Mouse (Mus musculus) adrenal gland, adult 2 months (tissue): Measurements from ENCODE around the gene Agbl1. TPM values are rescaled to one million over a fixed set of nuclear protein-coding genes. Genes with fewer than 3 reads are reported as not detected.
"Not testable (repeated sequence)": the region's sequence is repeated elsewhere in the genome, so short reads cannot be mapped to it uniquely, and the experiment has no call there.

ENCODE experiments used
- DNase-seq: peaks from one replicate; pipeline ENCODE4 v3.0.0; 2021
- long read RNA-seq: library from polyadenylated mRNA; stranded (forward); transcript quantifications from one replicate; pipeline ENCODE4 v2.0.0, GENCODE M21; 2021
- polyA plus RNA-seq: library from polyadenylated mRNA; depleted of rRNA; stranded (reverse); fragments of >200 nt; gene quantifications from 2 replicates; pipeline ENCODE4 v1.2.3, GENCODE M21; 2012; rRNA removed
- total RNA-seq, 2 experiments: library from RNA; stranded (reverse); gene quantifications; 2 replicates each; pipeline ENCODE4 v1.2.3; 2021

Agbl1 gene
- total RNA-seq: not detected
- polyA plus RNA-seq: not detected in 2 replicates
- long read RNA-seq: 0 reads

DNA sequence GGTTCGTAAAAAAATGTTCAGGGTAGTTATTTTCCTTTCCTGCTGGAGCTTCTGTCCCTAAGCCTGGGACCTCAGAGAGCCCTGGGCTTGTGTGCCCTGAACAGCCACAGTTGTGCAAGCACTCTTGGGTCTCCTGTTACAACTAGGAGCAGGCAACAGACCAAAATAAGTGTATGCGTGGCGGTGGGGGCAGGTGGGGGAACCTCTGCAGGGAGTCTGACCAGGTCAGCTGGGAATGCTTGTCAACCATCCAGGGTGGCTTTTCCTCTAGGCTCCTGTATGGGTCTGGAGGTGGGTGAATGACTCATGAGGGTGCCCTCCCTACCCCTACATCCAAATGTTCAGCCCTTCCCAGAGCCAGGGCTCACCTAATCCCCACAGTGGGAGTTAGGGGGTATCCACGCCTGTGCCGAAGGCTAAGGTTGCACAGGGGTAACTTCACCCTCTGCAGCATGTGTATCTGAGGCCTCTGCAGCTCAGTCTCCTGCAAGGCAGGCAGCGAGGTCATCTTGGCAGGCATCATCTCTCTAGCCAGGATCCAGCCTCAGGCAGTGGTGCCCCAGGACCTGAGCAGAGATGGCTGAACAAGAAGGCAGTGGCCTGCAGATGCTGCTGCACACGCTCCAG is at the start of gene Agbl1:
TSS of gene Agbl1 (plus strand) at position 577 of the 627 bp plus-strand sequence.
- DNase-seq: no peak

DNA sequence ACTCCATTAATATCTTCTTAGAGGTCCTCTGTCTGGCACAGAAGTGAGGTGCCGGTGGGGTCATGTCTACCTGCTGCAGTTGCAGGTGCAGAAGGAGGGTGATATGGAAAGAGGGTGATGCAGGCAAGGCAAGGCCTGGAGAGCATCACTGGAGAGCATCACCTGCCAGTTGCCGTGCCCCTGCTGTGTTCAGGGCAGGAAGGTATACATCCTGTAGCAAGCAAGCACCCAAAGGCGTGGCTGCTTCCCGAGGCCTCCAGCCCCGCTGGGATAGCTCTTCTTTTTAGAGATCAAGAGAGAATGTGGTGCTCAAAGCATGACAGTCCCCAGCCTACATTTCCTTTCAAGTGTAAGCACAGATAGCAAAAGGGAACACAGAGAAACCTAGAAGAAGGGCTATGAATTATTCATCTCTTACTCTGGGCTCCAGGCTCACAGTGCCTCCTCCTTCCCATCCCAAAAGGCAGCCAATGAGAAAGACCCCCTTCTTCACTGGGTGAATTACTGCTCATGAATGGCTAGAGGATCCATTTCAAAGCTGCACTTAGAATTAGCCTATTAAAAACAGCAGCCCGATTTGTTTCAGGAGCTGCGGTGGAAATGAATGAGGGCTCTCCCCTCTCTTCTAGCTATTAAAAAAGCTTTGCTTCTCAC is 44.6 kb upstream of the Agbl1 start:
- no peak for DNase-seq

DNA sequence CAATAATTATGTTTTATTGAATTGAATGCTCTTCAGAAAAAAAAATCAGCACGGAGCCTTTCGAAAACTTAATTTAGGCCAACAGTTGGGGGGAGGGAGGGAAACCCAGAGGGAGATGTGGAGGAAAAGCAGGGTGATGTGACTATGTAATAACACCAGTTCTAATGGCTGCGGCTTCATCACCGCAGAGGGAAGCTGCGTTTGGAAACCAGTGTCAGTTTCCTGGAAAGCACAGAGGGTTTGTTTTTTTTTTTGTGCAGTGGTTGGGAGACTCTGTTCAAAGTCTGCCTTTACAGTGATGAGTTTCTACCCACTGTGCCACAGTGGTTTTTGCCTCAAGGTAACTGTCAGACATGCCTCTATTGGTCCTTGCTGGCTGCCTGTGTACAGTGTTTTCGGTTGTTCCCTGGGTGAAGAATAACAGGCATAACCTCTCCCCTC is 44.0 kb upstream of the Agbl1 start:
- no peak for DNase-seq

DNA sequence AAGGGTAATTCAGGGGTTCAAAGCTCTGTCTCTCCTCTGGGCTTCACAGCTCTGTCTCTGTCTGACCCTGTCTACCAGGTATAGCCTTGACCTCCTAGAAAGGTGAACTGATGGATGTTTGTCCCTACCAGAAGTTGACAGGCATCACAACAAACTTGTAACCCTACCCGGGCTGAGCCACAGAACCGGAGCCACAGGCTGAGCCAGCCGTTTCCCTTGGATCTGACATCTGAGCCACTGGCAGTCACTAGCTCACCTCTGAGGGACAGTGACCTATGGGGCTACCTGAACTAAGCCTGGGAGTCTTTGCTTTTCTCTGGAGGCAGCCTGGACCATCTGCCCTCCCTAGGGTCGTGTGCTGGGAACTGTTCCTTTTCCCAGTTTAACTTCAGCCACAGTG is 11.1 kb upstream of the Agbl1 start:
- no peak for DNase-seq

DNA sequence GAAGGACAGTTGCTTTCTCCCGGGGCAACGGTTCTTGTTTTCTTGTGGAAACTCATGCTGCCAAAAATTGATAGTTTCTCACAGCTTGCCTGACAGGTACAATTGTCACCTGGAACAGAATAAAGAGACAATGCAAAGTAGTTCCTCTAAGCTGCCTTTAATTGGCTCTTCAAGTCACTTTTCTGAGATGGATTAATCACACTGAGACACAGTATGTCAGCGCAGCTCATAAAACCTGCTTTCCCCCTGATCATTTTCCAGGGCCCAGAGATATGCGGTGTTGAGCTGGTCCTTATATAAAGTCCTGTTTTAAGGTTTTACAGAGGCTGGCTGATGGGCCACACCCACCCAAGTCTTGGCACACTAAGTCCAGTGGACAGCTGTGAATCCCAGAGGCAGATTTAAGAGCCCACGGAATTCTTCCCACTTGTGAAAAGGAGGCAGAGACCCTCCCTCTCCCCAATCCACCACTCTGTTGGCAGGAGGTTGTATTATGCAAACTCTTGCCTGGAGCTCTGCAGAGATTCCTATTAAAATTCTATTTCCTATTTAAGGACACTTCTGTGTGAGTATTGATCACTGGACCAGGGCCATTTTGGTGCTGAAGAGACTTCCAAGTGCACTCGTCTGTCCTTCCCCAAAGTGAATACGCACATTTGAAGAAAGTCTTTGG is 9.8 kb upstream of the Agbl1 start:
- no peak for DNase-seq

DNA sequence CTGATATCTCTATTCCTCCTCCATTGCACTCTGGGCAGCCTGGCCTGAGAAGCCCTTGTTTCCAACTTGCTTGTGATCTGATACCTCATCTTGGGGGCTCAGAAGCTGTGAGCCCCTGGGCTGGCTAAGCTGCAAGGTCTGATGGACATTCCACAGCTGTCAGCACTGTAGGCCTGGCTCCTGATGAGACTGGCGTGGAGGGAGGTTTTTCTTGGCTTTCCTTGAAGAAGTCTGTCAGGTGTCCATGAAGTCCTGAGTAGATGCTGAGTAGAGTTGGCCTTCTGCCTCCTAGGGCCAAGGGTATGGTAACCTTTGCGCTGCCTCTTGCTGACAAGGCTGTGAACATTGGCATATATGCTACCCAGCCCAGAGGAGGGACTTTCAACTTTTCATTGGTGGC is 7.0 kb upstream of the Agbl1 start:
- DNase-seq: no peak

DNA sequence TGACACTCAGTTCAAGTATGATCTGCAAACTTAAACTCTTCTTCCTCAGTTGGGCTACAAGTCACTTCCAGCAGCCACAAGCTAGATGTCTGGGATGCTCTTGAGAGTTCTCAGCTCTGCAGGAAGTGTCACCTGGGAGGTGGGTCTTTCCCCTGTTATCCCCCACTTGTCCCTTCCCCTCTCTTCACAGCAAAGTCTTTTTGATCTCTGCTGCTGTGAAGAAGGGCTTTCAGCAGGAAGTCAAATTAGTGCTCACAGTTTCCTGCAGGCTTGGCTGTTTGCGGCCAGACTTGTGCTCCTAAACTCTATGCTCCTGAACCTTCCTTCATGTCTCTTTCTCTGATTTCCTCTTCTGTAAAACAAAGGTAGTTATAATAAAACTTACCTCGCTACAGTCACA is 806 bp upstream of the Agbl1 start:
- no peak for DNase-seq

DNA sequence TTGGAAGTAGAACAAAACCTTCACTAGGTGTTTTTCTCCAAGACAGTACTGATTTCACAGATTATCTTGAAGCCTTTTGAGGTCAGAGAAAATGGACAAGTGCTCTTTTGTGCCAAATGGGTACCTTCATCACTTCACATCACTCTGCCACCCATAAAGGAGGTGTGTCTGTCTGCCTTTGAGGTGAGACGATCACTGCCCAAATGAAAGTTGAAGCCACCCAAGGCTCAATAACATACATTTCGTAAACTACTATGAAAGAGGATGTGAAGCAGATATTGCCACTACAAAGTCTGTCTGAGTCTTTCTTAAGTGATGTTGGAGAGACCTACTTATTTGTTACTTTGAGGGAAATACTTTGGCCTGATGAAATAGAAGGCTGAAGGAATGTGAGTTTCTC is 4.6 kb downstream of the Agbl1 start:
- no peak for DNase-seq

DNA sequence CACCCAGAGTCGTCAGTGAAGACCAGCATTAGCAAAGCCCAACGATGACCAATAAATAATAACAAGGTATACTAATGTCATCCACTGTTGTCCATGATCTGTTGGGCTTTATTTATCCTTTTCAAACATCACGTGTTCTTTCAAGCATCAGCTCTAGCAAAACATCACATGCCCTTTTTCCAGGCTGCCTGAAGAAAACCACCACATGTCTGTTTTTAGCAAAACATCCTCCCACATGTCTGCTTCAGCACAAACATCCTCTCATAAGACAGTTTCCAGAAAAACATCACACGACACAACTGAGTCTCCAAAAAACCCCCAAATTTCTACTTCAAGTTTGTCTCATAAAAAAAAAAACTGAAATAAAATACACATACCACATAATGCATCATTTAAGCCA is 7.8 kb downstream of the Agbl1 start:
- no peak for DNase-seq

DNA sequence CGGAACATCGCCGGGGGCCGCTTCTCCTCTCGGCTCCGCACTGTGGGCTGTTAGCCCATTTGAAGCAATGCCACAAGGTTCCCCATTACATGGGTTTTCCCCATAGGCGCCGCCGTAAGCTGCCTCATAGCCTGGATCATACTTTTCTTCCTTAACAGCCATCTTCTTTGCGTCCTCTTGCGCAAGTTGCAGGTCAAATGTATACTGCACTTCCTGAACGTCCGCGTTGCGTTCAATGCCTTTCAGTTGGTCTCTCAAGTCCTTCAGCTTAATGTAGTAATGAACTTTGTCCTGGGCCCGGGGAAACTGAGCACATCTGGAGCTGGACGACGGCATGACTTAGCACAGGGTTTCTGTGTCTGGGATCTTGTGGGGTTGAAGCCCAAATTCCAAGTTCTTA is 15.2 kb downstream of the Agbl1 start:
- not testable (repeated sequence) for DNase-seq

DNA sequence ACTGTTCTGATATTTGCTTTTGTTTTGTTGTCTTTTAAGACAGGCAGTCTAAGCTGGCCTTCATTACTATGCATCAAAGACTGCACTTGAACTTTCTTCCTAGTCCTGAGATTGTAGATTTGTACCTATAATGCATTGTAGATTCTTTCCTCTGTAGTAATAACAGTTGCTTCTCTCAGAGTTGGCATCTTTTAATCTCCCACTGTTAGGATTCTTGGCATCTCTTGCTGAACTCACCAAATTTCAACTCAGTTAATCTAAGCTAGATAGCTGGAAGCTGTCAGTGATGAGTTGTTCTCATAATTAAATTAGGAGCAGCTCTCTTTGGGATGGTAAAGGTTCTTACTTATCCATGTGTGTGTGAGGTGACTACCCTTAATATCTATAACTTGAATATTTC is 45.4 kb downstream of the Agbl1 start:
- no peak for DNase-seq

DNA sequence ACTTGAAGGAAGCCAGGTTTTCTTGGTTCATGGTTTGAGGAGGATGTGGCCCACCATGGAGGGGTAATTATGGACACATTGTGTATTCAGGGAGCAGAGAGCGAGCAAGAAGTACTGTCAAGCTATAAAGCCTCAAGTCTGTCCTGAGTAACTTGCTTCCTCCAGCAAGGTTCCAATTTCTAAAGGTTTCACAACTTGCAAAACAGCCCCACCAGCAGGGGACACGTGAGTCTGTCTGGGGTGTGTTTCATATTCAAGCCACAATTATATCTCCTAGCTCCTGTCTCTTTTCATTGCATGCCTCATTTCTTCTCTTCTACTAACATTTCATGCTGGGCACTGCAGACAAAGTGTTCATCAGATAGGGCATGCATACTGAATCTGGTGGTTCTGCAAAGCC is 53.1 kb downstream of the Agbl1 start:
- DNase-seq: no peak

DNA sequence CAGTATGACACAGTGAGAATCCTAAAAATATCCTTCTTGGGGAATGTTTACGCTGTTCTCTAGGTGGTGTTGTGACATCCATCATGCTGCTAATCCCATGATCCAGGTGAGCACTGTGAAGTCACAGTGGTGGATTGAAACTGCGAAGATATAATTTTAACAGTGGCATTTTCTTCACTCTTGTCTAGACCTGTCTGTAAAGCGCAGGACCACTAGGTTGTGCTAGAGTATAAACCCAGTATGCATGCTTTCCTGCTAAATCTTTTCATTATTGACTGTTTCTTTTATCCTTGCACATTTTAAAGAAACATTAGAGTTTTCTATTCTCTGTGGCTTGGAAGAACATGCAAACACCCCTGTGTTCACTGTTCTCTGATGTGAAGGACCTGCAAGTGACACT is 57.8 kb downstream of the Agbl1 start:
- DNase-seq: no peak

DNA sequence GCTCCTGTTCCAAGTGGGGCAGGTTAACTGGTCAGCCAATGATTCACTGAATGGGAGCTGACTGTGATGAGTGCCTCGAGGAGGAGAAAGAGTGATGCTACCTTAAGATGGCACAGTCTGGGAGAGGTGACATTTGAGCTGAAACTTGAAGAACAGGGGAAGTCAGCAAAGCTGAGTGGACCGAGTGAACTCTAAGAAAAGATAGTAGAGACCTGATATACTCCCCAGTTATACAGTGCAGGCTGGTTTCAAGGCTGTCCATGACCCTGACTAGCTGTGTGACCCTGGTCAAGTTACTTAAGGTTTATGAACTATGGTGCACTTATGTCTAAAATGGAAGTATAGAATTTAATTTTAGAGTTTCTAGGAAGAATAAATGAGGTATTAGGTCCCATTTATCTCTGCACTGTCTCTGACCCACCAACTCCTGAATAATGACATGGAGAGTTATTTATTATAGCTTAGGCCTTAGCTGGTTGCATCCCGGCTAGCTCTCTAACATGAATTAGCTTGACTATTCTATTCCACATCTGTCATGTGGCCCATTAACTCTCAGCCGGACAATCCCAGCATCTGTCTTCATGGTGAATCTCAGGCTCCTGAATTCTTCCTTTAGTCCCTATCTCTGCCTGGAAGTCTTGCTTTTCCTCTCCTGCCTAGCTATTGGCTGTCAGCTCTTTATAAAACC is 92.3 kb downstream of the Agbl1 start:
- no peak for DNase-seq

DNA sequence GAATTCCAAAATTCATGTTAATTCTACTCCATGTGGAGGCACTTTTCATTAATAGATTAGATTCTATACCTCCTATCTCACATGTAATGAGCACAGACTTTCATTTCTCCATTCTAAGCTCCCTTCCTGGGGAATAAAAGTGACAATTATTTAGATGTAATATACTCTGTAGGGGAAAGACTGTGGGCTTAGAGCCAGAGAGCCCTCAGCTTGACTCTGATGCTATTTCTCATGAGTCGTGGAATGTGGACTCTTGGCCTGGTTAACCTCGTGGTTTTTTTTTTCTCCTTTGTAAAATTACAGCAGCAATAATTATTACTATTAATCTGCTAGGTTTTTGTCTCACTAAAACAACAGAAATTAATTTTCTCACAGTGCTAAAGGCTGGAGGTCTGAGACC is 96.4 kb downstream of the Agbl1 start:
- no peak for DNase-seq

DNA sequence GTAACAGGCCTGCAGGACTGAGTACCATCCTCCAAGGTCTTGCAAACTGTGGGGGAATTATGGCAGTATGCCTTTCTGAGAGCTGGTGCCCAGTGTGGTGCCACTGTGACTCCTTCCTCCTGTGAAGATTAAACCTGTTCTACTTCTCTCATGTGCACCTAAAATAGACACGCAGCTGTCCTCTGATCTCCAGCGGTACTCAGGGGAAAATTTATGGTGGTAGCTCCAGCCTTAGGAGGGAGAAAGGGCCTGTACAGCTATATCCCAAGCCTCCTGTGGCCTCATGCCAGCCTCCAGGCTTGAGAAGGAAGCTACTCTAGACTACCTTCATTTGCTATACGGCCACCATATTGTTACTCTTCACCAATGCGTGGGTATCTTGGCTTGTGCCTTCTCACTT is 109.6 kb downstream of the Agbl1 start:
- DNase-seq: no peak

DNA sequence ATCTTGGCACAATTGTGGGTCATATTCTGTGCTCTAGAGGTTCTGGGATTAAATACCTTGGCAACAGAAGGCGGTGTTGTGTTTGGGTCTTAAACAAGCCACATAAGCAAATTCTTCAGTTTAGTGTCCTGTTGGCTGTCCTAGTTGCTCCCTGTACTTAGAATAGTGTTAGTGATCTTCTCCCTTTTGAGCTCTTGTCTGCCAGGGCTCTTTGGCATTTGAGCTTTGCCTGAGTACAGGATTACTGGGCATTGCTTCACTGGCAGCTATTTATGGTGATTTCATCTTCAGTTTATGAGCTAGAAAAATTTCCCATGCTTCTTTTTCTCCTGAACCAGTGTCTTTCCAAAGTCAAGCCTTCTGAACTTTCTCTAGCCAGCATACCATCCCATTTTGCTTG is 111.9 kb downstream of the Agbl1 start:
- no peak for DNase-seq

DNA sequence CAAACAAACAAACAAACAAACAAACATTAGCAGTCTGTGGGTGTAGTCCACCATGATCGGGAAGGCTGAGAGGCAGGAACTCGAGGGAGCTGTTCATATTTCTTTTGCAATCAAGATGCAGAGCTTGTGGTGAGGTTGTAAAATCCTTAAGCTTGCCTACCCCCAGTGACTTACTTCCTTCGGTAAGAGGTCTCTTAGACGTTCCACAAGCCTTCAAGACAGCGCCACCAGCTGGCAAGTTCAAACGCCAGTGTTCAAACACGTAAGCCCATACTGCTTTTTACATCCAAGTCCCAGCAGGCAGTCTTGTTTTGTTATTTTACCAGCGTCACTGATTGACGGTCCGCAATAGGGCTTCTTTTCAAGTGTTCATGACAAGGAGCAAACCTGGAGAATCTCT is 123.8 kb downstream of the Agbl1 start:
- DNase-seq: no peak

DNA sequence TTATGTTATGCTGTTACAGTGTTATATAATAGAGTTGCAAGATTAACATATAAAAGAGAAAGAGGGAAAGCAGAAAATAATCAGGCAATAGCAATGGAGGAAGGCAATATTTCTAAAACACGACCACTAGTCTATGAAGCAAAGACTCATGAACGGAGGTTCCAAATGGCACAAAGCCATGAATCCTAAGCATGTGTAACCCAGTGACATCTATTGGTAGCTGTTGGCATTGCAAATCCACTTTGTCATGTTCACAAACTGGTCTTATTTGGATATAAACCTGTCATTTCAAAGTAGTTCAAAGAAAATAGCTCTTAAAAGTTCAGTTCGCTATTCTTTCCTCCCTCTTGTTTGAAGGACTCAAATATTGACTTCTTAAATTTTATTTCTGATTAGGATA is 124.8 kb downstream of the Agbl1 start:
- DNase-seq: peak; percentile 38

DNA sequence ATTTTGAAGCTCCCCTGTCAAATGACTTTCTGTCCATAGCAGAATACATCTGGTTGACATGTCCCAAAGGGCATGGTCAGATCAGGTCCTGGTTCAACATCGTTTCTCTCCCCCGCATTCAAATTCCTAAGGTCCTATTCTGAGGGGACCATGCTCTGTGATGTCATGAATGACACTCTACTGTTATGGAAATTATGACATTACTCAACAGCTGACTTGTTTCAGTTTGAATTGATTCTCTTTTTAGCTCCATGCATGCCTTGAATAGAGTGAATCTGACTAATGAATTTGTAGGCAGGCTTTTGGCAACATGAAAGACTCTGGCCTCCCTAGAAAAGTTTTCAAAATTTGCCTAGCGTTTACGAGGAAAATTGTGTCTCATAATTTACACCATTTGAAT is 141.6 kb downstream of the Agbl1 start:
- no peak for DNase-seq

DNA sequence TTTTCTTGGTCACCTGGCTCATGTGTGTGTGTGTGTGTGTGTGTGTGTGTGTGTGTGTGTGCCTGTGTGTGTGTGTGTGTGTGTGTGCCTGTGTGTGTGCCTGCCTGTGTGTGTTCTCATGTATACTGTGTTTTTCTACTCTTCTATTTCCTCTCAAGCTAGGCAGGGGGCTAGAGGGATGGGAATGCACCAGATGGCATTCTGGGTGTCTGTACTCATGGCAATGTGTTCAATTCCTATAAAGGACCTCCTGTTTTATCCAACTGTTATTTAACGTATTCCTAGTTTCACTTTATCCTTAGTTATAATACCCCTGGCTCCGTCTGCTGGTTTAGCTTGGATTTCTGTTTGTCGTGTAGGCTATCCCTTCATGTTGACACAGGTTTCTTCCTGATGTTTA is 149.8 kb downstream of the Agbl1 start:
- no peak for DNase-seq

DNA sequence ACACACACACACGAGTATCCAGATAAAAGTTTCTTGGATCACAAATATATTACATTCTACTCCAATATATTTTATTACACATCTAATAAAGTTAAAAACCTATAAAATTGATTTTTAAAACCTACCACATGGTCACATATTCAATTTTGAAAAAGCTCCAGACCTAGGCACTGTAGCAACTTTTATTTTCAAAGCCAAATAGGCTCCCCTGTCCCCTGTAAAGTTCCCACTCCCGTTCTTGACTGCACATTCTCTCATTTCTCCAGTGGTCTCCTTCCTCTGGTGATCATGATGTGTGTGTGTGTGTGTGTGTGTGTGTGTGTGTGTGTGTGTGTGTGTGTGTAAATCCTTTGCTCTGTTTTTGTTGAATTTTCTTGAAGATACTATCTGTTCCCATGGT is 152.3 kb downstream of the Agbl1 start:
- no peak for DNase-seq

DNA sequence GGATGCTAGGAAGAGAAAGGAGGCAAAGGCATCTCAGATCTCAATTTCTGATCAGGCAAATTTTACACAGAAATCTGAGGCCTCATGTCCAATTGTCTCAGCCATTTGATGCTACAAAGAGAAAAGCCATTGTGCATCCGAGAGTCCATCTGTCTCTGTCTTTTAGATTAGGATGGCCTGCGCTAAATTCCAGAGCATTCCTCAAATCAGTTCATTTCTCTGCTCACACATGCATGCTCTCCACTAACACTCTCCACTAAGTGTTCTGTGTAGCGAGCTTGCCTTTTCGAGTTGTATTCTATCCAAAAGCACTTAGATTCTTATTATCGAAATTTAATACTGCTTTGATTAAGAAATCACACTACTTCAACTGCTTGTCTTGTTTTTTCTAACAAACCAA is 159.6 kb downstream of the Agbl1 start:
- no peak for DNase-seq
